8 mouse cellular contexts compared by ENCODE assay signal in genomic region chr16:86644912-86645312, GRCm38 (mm10).
A peak's percentile ranks its signal among the peaks of the same experiment; 100 is the strongest.
DNase-seq lines count a peak whose midpoint lies in the region; TF ChIP-seq lines count a peak whose summit lies in the region.
"Had no signal": no experiment of that assay in that cellular context is flagged by ENCODE, and none has a peak within 500 bp of the region (broad histone marks: within the 10 kb centered on the region; RNA-seq: fewer than 3 reads in every experiment).

No protein-coding gene starts in this region.

- TF ChIP-seq CTCF in kidney, adult 2 months (conservative IDR thresholded peaks at IDR 0.05; ENCODE audit: insufficient read depth, insufficient read length, low read depth, low read length): 0 out of 2 replicates have a peak, but pooled peaks have one; percentile 17

- no peak overlapping the region for H3K4me3 ChIP-seq in kidney, adult 2 months (ENCODE audit: insufficient read depth, low read depth, low read length)
- H3K4me3 ChIP-seq: neural tube, embryonic 12.5 days had no signal

- peak overlapping the region; percentile 96 for H3K27ac ChIP-seq in kidney, adult 2 months (ENCODE audit: insufficient read depth, low read depth, low read length)
- H3K27ac ChIP-seq: neural tube, embryonic 12.5 days had no signal

- H3K36me3 ChIP-seq in kidney, adult 2 months (ENCODE audit: control insufficient read depth, insufficient read depth, low read length): no peaks in the 10 kb centered on the region
- H3K36me3 ChIP-seq: neural tube, embryonic 12.5 days had no signal

- H3K27me3 ChIP-seq in kidney, adult 2 months (replicated peaks; ENCODE audit: control insufficient read depth, insufficient read depth, low read length): no peaks in the 10 kb centered on the region
- H3K27me3 ChIP-seq: neural tube, embryonic 12.5 days had no signal

- H3K4me1 ChIP-seq in kidney, adult 2 months (ENCODE audit: control insufficient read depth, insufficient read depth, low read length): peaks cover 13% of the 10 kb centered on the region
- H3K4me1 ChIP-seq: neural tube, embryonic 12.5 days had no signal

- DNase-seq in thymus, postnatal 0 days (ENCODE audit: low spot score): peak; percentile 4
- DNase-seq in thymus, postnatal 36 days: no peak
- peak; percentile 20 to 29 for DNase-seq in cerebellum, adult 18-20 months
- peak; percentile 82 for DNase-seq in forelimb bud, embryonic 11.5 days (ENCODE audit: low read depth, low spot score)
- peak; percentile 93 for DNase-seq in kidney, adult 2 months
- peak; percentile 3 to 53 for DNase-seq in lung, adult 18-20 months
- DNase-seq in urinary bladder, postnatal 36 days (ENCODE audit: low spot score in 2 of 2): peak; percentile 9 to 23

- no peak for TF ChIP-seq POLR2A in kidney, adult 2 months (IDR thresholded peaks at IDR 0.05; ENCODE audit: low read depth, low read length)

- WGBS in kidney, adult 2 months: 17% methylated on average over 2 of the region's 2 CpGs

Comparison
In these comparisons a context has a peak if more than half of its experiments do, and no peak if none do; other contexts are left out.
1. DNase-seq: peak in thymus, postnatal 0 days (single experiment), cerebellum, adult 18-20 months (2 of 2), forelimb bud, embryonic 11.5 days (single experiment), kidney, adult 2 months (single experiment), lung, adult 18-20 months (2 of 2) and urinary bladder, postnatal 36 days (2 of 2); none in thymus, postnatal 36 days (0 of 2).